Mouse (Mus musculus): ENCODE measurements at regions not wholly inside any gene's neighbourhood (a gene's known extent, or its start where the extent isn't known, plus 50 kb on each side); places are given as distances from the start of the nearest gene placed in this dataset.

DNA sequence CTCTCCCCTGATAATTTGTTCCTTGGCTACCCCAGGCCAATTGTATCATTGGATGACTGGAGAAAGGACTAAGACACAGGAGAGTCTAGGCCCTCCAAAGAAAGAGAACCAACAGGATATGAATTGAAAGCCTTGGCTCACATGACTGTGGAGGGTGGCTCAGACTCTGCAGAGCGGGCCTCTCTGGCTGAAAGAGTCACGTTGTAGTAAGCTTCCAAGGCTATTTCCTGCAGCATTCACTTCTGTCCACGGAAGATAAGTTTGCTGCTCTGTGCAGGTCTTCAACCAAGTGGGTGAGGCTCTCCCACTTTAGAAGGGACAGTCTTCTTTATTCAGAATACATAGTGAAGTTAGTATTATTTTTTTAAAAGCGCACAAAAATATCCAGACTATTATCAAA lies 332.1 kb upstream of the Nfe2l3 start:
- Histone ChIP-seq H3K4me2 (ENCODE audit: low read length) (no peak overlapping the region), H3K4me3 (ENCODE audit: low read depth, low read length) (no peak overlapping the region), H3K9ac (ENCODE audit: low read depth, low read length) (no peak overlapping the region), H3K27ac (ENCODE audit: low read length) (no peak overlapping the region), H3K36me3 (ENCODE audit: control insufficient read depth, insufficient read depth, low read length) (no peaks in the 10 kb centered on the region), H3K4me1 (ENCODE audit: control insufficient read depth, insufficient read depth, low read length) (no peaks in the 10 kb centered on the region), H3K9me3 (replicated peaks; ENCODE audit: control insufficient read depth, low read length, poor library complexity, severe bottlenecking) (no peaks in the 10 kb centered on the region), H3K27me3 (ENCODE audit: control insufficient read depth, insufficient read depth, low read depth, low read length) (no peaks in the 10 kb centered on the region)
- 84% methylated on average over 4 of the region's 4 CpGs for WGBS
- no peak for ATAC-seq

DNA sequence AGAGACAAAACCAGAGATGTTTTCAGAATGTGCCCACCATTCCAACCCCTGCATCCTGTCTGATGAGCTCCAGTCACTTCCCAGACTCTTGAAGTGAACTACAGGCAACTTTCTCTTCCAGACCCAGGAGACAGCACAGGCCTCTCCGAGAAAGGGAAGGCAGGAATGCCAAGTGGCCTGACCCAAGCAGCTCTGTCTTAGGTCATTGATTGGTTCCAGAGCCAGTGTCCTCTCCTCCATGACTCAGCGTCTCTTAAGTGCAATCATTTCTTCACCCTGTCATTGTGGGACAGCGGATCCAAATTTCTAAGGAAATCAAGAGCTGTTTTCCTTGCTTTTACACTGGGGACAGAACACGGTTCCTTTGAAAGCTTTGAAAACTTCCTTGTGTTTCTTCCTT lies 329.2 kb upstream of the Nfe2l3 start:
- no peak for ATAC-seq
- Histone ChIP-seq H3K27me3 (ENCODE audit: control insufficient read depth, insufficient read depth, low read depth, low read length) (no peaks in the 10 kb centered on the region), H3K4me1 (ENCODE audit: control insufficient read depth, insufficient read depth, low read length) (no peaks in the 10 kb centered on the region), H3K36me3 (ENCODE audit: control insufficient read depth, insufficient read depth, low read length) (no peaks in the 10 kb centered on the region), H3K27ac (ENCODE audit: low read length) (no peak overlapping the region), H3K9me3 (replicated peaks; ENCODE audit: control insufficient read depth, low read length, poor library complexity, severe bottlenecking) (no peaks in the 10 kb centered on the region), H3K4me2 (ENCODE audit: low read length) (no peak overlapping the region), H3K4me3 (ENCODE audit: low read depth, low read length) (no peak overlapping the region), H3K9ac (ENCODE audit: low read depth, low read length) (no peak overlapping the region)
- 81% methylated on average over 4 of the region's 4 CpGs for WGBS

DNA sequence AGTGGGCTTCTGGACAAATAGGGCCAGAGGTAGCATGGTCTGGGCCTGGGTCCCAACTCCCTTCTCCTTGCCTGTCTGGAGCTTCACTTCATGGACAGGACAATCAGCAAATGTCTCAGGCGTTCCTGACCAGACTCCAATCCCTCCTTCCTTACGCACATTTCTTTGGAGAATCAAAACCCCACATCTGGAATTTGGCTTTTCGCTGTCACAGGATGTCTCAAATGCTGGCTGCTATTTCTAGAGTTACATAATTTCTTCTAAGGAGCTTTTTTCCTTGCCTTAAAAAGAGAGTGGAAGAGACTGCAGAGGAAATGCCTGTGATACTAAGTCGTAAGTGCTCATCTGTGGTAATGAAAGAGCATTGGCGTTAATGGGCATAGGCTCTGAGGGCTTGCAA lies 328.1 kb upstream of the Nfe2l3 start:
- Histone ChIP-seq H3K9ac (ENCODE audit: low read depth, low read length) (no peak overlapping the region), H3K36me3 (ENCODE audit: control insufficient read depth, insufficient read depth, low read length) (no peaks in the 10 kb centered on the region), H3K4me3 (ENCODE audit: low read depth, low read length) (no peak overlapping the region), H3K27me3 (ENCODE audit: control insufficient read depth, insufficient read depth, low read depth, low read length) (no peaks in the 10 kb centered on the region), H3K27ac (ENCODE audit: low read length) (no peak overlapping the region), H3K4me1 (ENCODE audit: control insufficient read depth, insufficient read depth, low read length) (no peaks in the 10 kb centered on the region), H3K9me3 (replicated peaks; ENCODE audit: control insufficient read depth, low read length, poor library complexity, severe bottlenecking) (no peaks in the 10 kb centered on the region), H3K4me2 (ENCODE audit: low read length) (no peak overlapping the region)
- 86% methylated on average over 5 of the region's 5 CpGs for WGBS
- no peak for ATAC-seq

DNA sequence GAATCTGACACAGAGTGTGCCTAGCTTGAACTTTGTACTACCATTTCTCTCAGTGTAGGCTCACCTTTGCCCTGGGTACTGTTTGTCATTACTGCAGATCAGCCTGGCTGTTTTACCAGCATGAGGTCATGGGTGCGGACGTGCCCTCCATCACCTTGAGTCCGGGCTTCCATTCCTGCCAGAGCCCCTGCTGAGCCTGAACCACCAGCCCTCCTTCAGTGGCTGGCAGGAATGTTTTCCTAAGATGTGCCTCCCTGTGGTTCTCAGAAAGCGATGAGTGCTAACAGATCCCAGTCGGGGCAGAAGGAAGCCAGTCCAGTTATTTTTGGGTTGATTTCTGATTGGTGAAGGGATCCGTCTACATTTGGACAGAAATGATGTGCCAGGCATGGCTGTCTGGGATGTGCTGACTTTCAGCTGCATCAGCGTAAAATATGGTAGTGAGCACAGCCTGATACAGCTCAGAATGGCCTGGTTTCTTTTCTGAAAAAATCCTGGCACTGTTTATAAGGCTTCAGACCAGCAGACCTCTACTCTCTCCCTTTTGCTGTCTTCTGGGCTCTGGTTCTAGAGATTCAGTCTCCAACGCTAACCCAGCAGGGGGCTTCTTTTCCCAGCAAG lies 324.0 kb upstream of the Nfe2l3 start:
- no peak overlapping the region for H3K4me2 ChIP-seq (ENCODE audit: low read length)
- ATAC-seq: no peak
- 47% methylated on average over 8 of the region's 8 CpGs for WGBS

DNA sequence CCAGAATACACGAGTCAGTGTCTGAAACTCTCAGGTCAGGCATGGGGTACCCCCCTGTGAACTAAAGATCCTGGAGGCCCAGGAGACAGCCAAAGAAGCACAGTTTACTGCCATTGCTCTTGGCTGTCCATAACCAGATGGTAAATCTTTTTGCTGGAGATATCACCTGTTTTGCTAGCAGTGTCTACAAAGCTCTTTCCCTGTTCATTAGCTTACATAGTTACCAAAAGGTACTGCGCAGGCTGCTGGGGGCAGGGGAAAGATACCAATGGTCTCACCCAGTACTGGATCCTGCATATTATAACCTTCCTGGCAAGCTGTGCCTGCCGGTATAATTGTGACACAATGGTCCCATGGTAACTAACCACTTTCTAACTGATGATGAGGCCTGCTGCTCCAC lies 321.9 kb upstream of the Nfe2l3 start:
- Histone ChIP-seq H3K27ac (ENCODE audit: low read length) (no peak overlapping the region), H3K4me3 (ENCODE audit: low read depth, low read length) (no peak overlapping the region), H3K9ac (ENCODE audit: low read depth, low read length) (no peak overlapping the region), H3K4me2 (ENCODE audit: low read length) (no peak overlapping the region), H3K27me3 (ENCODE audit: control insufficient read depth, insufficient read depth, low read depth, low read length) (no peaks in the 10 kb centered on the region), H3K9me3 (replicated peaks; ENCODE audit: control insufficient read depth, low read length, poor library complexity, severe bottlenecking) (0 out of 2 replicates have a peak, but pooled peaks cover 2% of the 10 kb centered on the region), H3K4me1 (ENCODE audit: control insufficient read depth, insufficient read depth, low read length) (no peaks in the 10 kb centered on the region), H3K36me3 (ENCODE audit: control insufficient read depth, insufficient read depth, low read length) (no peaks in the 10 kb centered on the region)
- no peak for ATAC-seq
- 95% methylated on average over 3 of the region's 3 CpGs for WGBS

More for the DNA sequence above, 324.0 kb upstream of the Nfe2l3 start:
- Histone ChIP-seq H3K4me1 (ENCODE audit: control insufficient read depth, insufficient read depth, low read length) (no peaks in the 10 kb centered on the region), H3K27me3 (ENCODE audit: control insufficient read depth, insufficient read depth, low read depth, low read length) (no peaks in the 10 kb centered on the region), H3K36me3 (ENCODE audit: control insufficient read depth, insufficient read depth, low read length) (no peaks in the 10 kb centered on the region), H3K9me3 (replicated peaks; ENCODE audit: control insufficient read depth, low read length, poor library complexity, severe bottlenecking) (0 out of 2 replicates have a peak, but pooled peaks cover 2% of the 10 kb centered on the region), H3K4me3 (ENCODE audit: low read depth, low read length) (no peak overlapping the region), H3K27ac (ENCODE audit: low read length) (no peak overlapping the region), H3K9ac (ENCODE audit: low read depth, low read length) (no peak overlapping the region)

DNA sequence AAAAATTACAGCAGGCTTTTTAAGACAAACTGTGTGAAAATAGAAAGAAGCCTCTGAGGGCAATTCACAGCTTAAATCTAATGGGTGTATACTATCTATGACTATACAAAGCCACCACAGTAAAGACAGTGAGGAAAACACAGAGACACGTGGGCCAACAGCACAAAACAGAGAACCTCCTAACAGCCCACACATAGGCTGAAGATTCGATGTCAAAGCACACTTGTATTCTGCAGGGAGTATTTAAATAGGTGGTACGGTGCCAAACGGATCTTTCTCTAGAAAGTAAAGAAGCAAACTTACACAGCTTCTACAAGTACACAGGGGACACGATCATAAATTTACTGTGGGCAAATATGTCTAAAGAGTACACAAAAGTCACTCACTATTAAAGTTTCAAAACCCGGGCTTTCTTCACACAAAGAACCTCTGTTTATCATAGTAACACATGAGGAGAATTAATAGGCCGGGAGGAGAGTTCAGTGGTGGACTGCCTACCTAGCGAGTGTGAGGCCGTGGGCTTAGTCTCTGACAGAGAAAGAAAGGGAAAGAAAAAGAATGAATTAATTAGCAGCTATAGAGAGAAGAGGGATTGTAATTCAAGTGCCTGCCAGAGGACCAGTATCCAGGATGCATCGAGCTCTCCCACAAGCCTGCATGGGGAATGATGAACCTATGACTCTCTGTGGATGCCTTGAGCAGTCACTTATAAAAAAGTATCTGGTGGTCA lies 317.7 kb upstream of the Nfe2l3 start:
- Histone ChIP-seq H3K27me3 (ENCODE audit: control insufficient read depth, insufficient read depth, low read depth, low read length) (no peaks in the 10 kb centered on the region), H3K9ac (ENCODE audit: low read depth, low read length) (no peak overlapping the region), H3K4me3 (ENCODE audit: low read depth, low read length) (no peak overlapping the region), H3K27ac (ENCODE audit: low read length) (no peak overlapping the region), H3K4me1 (ENCODE audit: control insufficient read depth, insufficient read depth, low read length) (no peaks in the 10 kb centered on the region), H3K9me3 (replicated peaks; ENCODE audit: control insufficient read depth, low read length, poor library complexity, severe bottlenecking) (0 out of 2 replicates have a peak, but pooled peaks cover 2% of the 10 kb centered on the region), H3K36me3 (ENCODE audit: control insufficient read depth, insufficient read depth, low read length) (no peaks in the 10 kb centered on the region), H3K4me2 (ENCODE audit: low read length) (no peak overlapping the region)
- ATAC-seq: 0 out of 2 replicates have a peak, but pooled peaks have one; percentile 42
- WGBS: 31% methylated on average over 10 of the region's 10 CpGs

DNA sequence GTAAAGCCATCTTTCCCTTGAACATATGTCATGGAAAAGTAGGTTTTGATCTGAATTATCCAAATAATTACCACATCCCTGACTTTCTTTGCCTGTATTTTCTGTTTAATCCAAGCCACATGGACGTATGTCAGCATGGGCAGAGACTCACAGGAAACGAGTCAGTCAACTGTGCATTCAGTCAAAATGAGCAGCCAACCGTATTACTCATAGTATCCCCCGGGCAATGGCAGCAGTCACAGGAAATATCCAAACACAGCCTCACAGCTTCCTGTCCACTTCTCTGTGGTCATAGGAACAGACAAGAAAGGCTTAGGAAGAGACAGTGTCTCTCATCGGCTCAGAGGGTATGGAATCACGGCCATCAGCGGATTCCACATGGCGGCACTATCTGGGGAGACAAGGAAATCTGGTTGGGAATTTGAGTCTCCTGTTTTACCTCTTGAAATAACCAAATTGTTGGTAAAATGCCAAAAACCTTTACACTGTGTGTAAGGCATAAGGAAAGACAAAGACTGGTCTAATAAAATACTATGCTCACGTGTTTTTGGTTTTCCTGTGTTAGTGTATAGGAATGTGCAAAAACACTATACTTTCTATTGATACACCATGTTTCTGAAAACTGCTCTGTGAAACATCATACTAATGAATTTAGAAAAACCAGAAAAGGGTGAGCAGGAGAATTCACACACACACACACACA lies 313.5 kb upstream of the Nfe2l3 start:
- Histone ChIP-seq H3K27ac (ENCODE audit: low read length) (no peak overlapping the region), H3K9me3 (replicated peaks; ENCODE audit: control insufficient read depth, low read length, poor library complexity, severe bottlenecking) (no peaks in the 10 kb centered on the region), H3K9ac (ENCODE audit: low read depth, low read length) (no peak overlapping the region), H3K4me2 (ENCODE audit: low read length) (no peak overlapping the region), H3K36me3 (ENCODE audit: control insufficient read depth, insufficient read depth, low read length) (no peaks in the 10 kb centered on the region), H3K4me1 (ENCODE audit: control insufficient read depth, insufficient read depth, low read length) (no peaks in the 10 kb centered on the region), H3K27me3 (ENCODE audit: control insufficient read depth, insufficient read depth, low read depth, low read length) (no peaks in the 10 kb centered on the region), H3K4me3 (ENCODE audit: low read depth, low read length) (no peak overlapping the region)
- 74% methylated on average over 9 of the region's 9 CpGs for WGBS
- ATAC-seq: no peak

DNA sequence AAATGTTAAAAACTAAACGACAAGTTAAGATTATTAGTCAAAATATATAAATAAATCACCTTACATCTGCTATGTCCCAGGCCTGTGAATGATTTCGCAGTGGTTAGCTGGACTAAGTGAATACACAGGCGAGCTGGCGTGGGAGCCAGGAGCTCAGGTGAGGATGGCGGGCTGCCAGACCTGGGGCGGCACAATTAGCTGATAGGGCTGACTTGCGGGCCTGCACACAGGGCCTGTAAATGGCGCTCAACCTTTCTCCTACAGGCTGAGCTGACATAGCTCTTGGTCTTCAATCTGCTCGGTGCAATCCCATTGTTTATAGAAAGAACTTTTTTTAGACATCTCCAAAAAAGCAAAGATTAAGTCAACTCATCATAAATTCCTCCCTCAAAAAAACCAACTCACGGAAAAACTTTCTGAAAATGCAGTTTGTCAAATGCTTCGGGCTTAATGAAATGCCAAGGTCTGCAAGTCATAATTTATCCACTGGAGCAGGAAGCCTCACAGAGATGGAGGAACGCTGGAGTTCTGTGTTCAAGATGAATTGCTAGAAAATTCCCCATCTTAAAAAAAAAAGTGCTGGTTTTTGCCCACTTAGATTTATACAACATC lies 312.7 kb upstream of the Nfe2l3 start:
- Histone ChIP-seq H3K36me3 (ENCODE audit: control insufficient read depth, insufficient read depth, low read length) (no peaks in the 10 kb centered on the region), H3K27me3 (ENCODE audit: control insufficient read depth, insufficient read depth, low read depth, low read length) (no peaks in the 10 kb centered on the region), H3K9ac (ENCODE audit: low read depth, low read length) (no peak overlapping the region), H3K4me2 (ENCODE audit: low read length) (no peak overlapping the region), H3K9me3 (replicated peaks; ENCODE audit: control insufficient read depth, low read length, poor library complexity, severe bottlenecking) (no peaks in the 10 kb centered on the region), H3K4me3 (ENCODE audit: low read depth, low read length) (no peak overlapping the region), H3K4me1 (ENCODE audit: control insufficient read depth, insufficient read depth, low read length) (no peaks in the 10 kb centered on the region), H3K27ac (ENCODE audit: low read length) (no peak overlapping the region)
- ATAC-seq: no peak
- 90% methylated on average over 12 of the region's 12 CpGs for WGBS

DNA sequence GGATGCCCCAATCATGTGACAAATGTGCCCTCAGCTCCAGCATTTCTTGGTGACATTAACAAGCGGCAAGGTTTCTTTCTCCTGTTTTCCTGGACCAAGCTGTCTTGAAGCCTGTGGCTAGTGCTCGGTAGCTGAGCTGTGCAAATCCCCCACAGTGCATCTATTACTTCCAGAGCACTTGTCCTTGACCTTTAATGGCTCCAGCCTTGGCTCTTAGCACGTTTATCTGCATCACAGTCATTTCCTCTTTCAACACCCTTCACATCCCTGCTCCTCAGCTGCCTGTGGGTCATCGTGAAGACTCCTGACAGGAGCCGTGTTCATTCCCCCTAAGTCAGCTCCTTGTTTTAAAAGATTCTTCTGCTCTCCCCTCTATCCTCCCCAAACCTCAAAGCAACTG lies 309.5 kb upstream of the Nfe2l3 start:
- Histone ChIP-seq H3K27me3 (ENCODE audit: control insufficient read depth, insufficient read depth, low read depth, low read length) (no peaks in the 10 kb centered on the region), H3K9ac (ENCODE audit: low read depth, low read length) (no peak overlapping the region), H3K36me3 (ENCODE audit: control insufficient read depth, insufficient read depth, low read length) (no peaks in the 10 kb centered on the region), H3K4me3 (ENCODE audit: low read depth, low read length) (no peak overlapping the region), H3K27ac (ENCODE audit: low read length) (no peak overlapping the region), H3K4me2 (ENCODE audit: low read length) (no peak overlapping the region), H3K4me1 (ENCODE audit: control insufficient read depth, insufficient read depth, low read length) (no peaks in the 10 kb centered on the region), H3K9me3 (replicated peaks; ENCODE audit: control insufficient read depth, low read length, poor library complexity, severe bottlenecking) (no peaks in the 10 kb centered on the region)
- 60% methylated on average over 5 of the region's 5 CpGs for WGBS
- no peak for ATAC-seq

Data from midbrain, embryonic 16.5 days (tissue).